Mouse (Mus musculus) thymus, adult 2 months (tissue): ENCODE data around the gene Erg.

Source experiments
- CTCF ChIP-seq: fragments of 200-500 bp; IDR thresholded peaks from 2 replicates; pipeline ENCODE4 v1.5.1; 2012; ENCODE audit warnings: mild to moderate bottlenecking, control low read depth, low read length, moderate library complexity, borderline replicate concordance; ENCODE audit not compliant: control insufficient read depth, poor library complexity, insufficient read depth; ENCODE audit errors: extremely low read depth
- POLR2A ChIP-seq: fragments of 200-500 bp; IDR thresholded peaks from 2 replicates; pipeline ENCODE4 v1.6.1; 2012; ENCODE audit warnings: mild to moderate bottlenecking, low read length, control low read depth, moderate library complexity; ENCODE audit not compliant: control insufficient read depth, poor library complexity, insufficient read depth; ENCODE audit errors: extremely low read depth

DNA sequence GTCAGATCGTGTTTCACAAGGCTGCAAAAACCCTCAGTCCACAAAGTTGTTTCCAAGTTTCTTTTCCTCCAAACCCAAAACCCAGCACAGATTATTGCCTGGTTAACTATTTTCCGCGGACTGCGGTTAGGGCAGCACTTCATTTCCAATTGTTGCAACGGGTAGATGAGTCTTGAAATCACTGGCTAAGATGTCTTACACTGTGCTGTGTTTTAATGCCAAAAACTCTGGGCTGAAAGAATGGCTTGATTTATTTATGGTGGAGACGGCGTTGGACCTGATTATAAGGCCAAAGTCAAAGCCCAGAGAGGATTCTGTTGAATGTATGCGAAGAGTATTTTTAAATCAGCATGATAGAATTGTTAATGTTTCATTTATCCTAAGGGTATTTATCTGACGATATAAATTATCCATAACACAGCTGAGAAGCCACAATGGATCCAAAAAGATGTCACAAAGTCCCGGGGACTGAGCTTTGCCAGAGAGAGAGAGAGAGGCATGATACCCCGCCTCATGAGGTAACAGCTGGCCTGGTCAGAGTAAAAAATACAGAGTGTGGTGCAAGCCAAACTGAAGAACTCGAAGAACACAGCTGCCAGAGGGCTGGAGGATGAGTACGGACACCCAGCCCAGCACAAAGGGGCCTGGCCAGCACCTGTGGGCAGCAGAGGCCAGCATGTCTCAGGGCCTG, 53.9 kb downstream of the Erg start:
- no peak for TF ChIP-seq CTCF
- TF ChIP-seq POLR2A, result no peak
